Mouse (Mus musculus): Measurements from ENCODE around the gene Ccdc106. TPM values are rescaled to one million over a fixed set of nuclear protein-coding genes. Genes with fewer than 3 reads are reported as not detected.
A peak's percentile ranks its signal among the peaks of the same experiment; 100 is the strongest.

Ccdc106 gene
- polyA plus RNA-seq, 1 experiment: 0.54 TPM

DNA sequence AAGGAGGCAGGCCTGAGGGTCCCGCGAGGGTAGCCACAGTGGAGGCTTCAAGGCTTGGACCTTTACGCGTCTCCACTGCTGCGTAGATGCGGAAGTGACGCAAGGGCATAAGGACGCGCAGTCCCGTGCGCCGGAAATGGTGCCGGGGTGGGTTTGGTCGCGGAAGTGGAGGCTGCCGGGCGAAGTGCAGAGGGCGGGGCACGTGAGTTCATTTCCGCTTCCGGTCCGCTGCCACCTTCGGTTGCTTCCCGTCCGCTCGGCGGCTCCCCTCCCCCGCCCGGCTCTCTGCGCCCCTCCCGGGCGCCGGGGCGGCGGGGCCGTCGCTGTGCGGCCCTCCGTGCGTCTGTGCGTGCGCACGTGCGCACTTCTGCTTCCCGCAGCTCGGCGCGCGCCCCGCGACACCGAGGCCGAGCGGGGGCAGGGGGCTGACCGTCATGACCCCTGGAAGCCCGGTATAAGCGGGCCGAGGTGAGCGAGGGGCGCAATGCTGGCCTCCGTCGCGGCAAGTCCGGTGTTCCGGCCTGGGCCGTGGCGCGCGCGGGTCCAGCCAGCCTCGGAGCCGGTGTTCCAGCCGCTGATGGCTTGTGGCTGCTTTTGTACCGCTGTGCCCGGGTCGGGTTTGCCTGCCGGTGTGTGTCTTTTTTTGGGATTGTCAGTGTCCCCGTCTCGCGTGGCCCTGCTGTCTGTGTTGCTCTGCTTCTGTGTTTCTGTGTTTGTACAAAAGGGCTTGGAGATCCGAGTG, 59.8 kb downstream of the Ccdc106 start, which contains the start of gene Epn1:
Gene Epn1 (plus strand): TSS at position 226 of the 742 bp plus-strand sequence.
- Histone ChIP-seq H3K27ac (ENCODE audit: insufficient read depth, low read length) (peak within 1 kb of the TSS; percentile 90), H3K4me3 (ENCODE audit: extremely low read depth, insufficient read depth, insufficient read length) (peak within 1 kb of the TSS; percentile 90), H3K4me1 (ENCODE audit: control insufficient read depth, insufficient read depth, insufficient read length) (peaks cover 23% of the 10 kb centered on the region; the same call in 1 of the 2 replicates), H3K27me3 (ENCODE audit: control insufficient read depth, insufficient read depth, low read length) (no peaks in the 10 kb centered on the region), H3K36me3 (ENCODE audit: control insufficient read depth, insufficient read depth, low read length) (peaks cover 27% of the 10 kb centered on the region)
- no peak for TF ChIP-seq CTCF (IDR thresholded peaks at IDR 0.05; ENCODE audit: extremely low read depth, insufficient read depth, insufficient read length, insufficient replicate concordance)
- TF ChIP-seq POLR2A (IDR thresholded peaks at IDR 0.05; ENCODE audit: low read depth, low read length): peak; percentile 49; the same call in 1 of the 2 replicates
- WGBS: under 1% methylated on average over 78 of the region's 81 CpGs
- peak; percentile 94 to 96 for DNase-seq (ENCODE audit: low read depth in 1 of 2, low spot score in 2 of 2)

DNA sequence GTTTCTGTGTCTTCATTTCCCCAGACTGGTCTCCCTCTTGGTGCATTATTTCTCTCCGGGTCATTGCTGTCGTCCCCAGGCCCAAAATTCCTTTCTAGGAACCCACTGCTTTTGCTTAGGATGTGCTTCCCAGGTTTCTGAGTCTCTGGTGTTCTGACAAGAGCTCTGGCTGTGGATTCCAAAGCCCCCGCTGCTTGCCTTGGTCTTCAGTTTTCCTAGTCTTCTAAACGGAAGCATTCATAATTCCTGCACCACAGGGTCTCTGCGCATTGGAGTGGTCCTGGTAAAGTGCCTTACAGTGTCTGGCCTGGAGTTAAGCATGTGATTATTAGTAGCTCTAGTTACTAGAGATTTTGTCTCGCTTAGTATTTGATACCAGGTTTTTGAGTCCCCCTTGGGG, 60.5 kb downstream of the Ccdc106 start:
- Histone ChIP-seq H3K4me1 (ENCODE audit: control insufficient read depth, insufficient read depth, insufficient read length) (peaks cover 23% of the 10 kb centered on the region; the same call in 1 of the 2 replicates), H3K27ac (ENCODE audit: insufficient read depth, low read length) (peak overlapping the region; percentile 90), H3K4me3 (ENCODE audit: extremely low read depth, insufficient read depth, insufficient read length) (peak overlapping the region; percentile 90), H3K36me3 (ENCODE audit: control insufficient read depth, insufficient read depth, low read length) (peaks cover 23% of the 10 kb centered on the region), H3K27me3 (ENCODE audit: control insufficient read depth, insufficient read depth, low read length) (no peaks in the 10 kb centered on the region)
- no peak for TF ChIP-seq POLR2A (IDR thresholded peaks at IDR 0.05; ENCODE audit: low read depth, low read length)
- no peak for TF ChIP-seq CTCF (IDR thresholded peaks at IDR 0.05; ENCODE audit: extremely low read depth, insufficient read depth, insufficient read length, insufficient replicate concordance)
- DNase-seq (ENCODE audit: low read depth in 1 of 2, low spot score in 2 of 2): no peak
- 14% methylated on average over 6 of the region's 6 CpGs for WGBS

DNA sequence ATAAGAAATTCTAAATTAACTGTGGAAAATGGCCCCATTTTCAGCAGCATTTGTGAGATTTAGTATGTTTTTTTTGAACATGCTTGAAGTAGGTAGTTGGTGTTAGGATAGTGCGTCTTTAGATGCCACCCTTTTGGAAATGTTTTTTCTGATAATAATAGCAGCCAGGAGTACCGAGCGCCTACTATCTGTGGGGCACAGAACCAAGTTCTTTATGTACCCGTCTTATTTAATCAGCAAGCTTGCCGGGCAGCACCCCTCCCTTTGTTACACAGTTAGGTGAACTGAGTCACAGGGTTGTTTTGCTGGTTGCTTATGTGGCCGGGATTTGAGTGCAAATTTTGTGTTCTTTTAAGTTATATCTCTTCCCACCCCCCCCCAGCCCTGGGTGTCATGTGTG, 60.9 kb downstream of the Ccdc106 start:
- Histone ChIP-seq H3K4me3 (ENCODE audit: extremely low read depth, insufficient read depth, insufficient read length) (peak overlapping the region; percentile 25), H3K36me3 (ENCODE audit: control insufficient read depth, insufficient read depth, low read length) (peaks cover 20% of the 10 kb centered on the region), H3K4me1 (ENCODE audit: control insufficient read depth, insufficient read depth, insufficient read length) (peaks cover 23% of the 10 kb centered on the region; the same call in 1 of the 2 replicates), H3K27me3 (ENCODE audit: control insufficient read depth, insufficient read depth, low read length) (no peaks in the 10 kb centered on the region), H3K27ac (ENCODE audit: insufficient read depth, low read length) (no peak overlapping the region)
- DNase-seq (ENCODE audit: low read depth in 1 of 2, low spot score in 2 of 2): no peak
- TF ChIP-seq POLR2A (IDR thresholded peaks at IDR 0.05; ENCODE audit: low read depth, low read length) (no peak), CTCF (IDR thresholded peaks at IDR 0.05; ENCODE audit: extremely low read depth, insufficient read depth, insufficient read length, insufficient replicate concordance) (no peak)
- 51% methylated on average over 6 of the region's 6 CpGs for WGBS

DNA sequence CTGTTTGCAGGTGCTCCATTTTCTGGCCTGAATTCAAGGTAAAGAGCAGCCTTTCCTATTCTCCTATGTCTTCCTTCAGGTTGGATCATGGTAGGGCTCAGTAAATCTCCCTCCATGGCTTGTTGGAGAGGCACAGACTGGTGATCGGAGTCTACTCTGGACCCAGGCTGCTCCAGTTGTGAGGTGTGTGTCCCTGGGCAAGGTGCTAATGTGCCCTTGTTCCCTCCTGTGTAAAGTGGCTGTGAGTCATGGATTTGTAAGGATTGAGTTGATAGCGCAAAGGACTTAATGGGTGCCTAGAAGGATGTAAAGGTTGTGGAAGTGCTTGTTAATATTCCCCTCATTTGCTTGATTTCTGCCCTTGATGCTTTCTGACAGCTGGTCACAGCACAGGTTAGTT, 61.6 kb downstream of the Ccdc106 start:
- H3K36me3 ChIP-seq (ENCODE audit: control insufficient read depth, insufficient read depth, low read length): peaks cover 13% of the 10 kb centered on the region
- H3K4me3 ChIP-seq (ENCODE audit: extremely low read depth, insufficient read depth, insufficient read length): no peak overlapping the region
- H3K27ac ChIP-seq (ENCODE audit: insufficient read depth, low read length): peak overlapping the region; percentile 63; the same call in 1 of the 2 replicates
- no peaks in the 10 kb centered on the region for H3K27me3 ChIP-seq (ENCODE audit: control insufficient read depth, insufficient read depth, low read length)
- WGBS: 95% methylated on average over 2 of the region's 2 CpGs
- no peak for DNase-seq (ENCODE audit: low read depth in 1 of 2, low spot score in 2 of 2)
- TF ChIP-seq POLR2A (IDR thresholded peaks at IDR 0.05; ENCODE audit: low read depth, low read length) (no peak), CTCF (IDR thresholded peaks at IDR 0.05; ENCODE audit: extremely low read depth, insufficient read depth, insufficient read length, insufficient replicate concordance) (no peak)
- H3K4me1 ChIP-seq (ENCODE audit: control insufficient read depth, insufficient read depth, insufficient read length): peaks cover 23% of the 10 kb centered on the region; the same call in 1 of the 2 replicates

DNA sequence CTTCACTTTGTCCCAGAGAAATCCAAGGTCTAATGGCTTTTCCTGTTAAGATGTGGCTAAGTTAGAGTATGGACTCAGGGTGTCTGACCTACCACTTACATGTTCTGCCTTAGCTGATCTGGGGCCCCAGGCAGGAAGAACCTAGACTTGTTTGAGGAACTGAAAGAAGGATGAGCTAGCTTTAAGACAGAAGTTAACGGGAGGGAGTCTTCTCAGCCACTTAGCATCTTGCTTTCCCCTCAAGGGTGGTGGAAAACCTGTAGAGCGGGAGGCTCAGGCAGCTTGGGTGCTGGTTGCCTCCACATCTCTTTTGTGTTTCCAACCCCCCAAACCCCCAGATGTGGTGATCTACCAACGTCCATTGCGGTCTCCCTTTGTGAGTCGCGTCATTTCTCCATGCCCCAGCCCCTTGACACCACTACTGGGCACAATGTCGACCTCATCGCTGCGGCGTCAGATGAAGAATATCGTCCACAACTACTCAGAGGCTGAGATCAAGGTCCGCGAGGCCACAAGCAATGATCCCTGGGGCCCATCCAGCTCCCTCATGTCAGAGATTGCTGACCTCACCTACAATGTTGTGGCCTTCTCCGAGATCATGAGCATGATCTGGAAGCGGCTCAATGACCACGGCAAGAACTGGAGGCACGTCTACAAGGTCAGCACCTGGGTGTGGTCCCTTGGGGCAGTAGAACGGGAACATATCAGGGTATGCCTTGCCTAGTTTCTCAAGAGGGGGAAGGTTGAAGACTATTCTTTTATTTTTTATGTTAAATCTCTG, 63.2 kb downstream of the Ccdc106 start:
- peaks cover 8% of the 10 kb centered on the region; the same call in 1 of the 2 replicates for H3K36me3 ChIP-seq (ENCODE audit: control insufficient read depth, insufficient read depth, low read length)
- H3K27ac ChIP-seq (ENCODE audit: insufficient read depth, low read length): peak overlapping the region; percentile 73
- H3K4me1 ChIP-seq (ENCODE audit: control insufficient read depth, insufficient read depth, insufficient read length): peaks cover 23% of the 10 kb centered on the region; the same call in 1 of the 2 replicates
- WGBS: 58% methylated on average over 18 of the region's 18 CpGs
- H3K4me3 ChIP-seq (ENCODE audit: extremely low read depth, insufficient read depth, insufficient read length): peak overlapping the region; percentile 22
- TF ChIP-seq CTCF (IDR thresholded peaks at IDR 0.05; ENCODE audit: extremely low read depth, insufficient read depth, insufficient read length, insufficient replicate concordance) (no peak), POLR2A (IDR thresholded peaks at IDR 0.05; ENCODE audit: low read depth, low read length) (no peak)
- DNase-seq (ENCODE audit: low read depth in 1 of 2, low spot score in 2 of 2): peak; percentile 55 to 67
- H3K27me3 ChIP-seq (ENCODE audit: control insufficient read depth, insufficient read depth, low read length): no peaks in the 10 kb centered on the region

DNA sequence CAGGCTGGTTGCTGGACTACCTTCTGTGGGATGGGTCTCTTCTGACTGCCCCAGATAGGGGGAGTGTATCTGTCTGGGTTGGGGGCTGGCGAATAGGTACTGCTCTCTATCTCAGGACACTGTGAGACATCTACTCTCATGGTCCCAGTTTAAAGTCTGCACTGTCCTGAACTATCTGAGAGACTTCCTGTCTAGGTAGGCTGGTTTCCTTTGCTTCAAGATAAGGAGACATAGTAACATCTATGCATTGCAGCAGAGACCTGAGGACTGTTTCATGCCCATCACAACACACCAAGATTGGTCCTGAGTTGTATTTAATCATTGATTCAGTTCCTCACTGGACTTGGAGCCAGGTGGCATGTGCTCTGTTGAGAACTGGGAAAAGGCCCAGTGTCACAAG, 65.2 kb downstream of the Ccdc106 start:
- WGBS: 95% methylated on average over 1 of the region's 1 CpGs
- no peak for TF ChIP-seq CTCF (IDR thresholded peaks at IDR 0.05; ENCODE audit: extremely low read depth, insufficient read depth, insufficient read length, insufficient replicate concordance)

More for the DNA sequence above, 65.2 kb downstream of the Ccdc106 start:
- Histone ChIP-seq H3K27me3 (ENCODE audit: control insufficient read depth, insufficient read depth, low read length) (no peaks in the 10 kb centered on the region), H3K4me3 (ENCODE audit: extremely low read depth, insufficient read depth, insufficient read length) (no peak overlapping the region), H3K27ac (ENCODE audit: insufficient read depth, low read length) (no peak overlapping the region), H3K4me1 (ENCODE audit: control insufficient read depth, insufficient read depth, insufficient read length) (peaks cover 23% of the 10 kb centered on the region; the same call in 1 of the 2 replicates), H3K36me3 (ENCODE audit: control insufficient read depth, insufficient read depth, low read length) (peaks cover 13% of the 10 kb centered on the region)
- DNase-seq (ENCODE audit: low read depth in 1 of 2, low spot score in 2 of 2): no peak
